Mouse (Mus musculus) left cerebral cortex, adult 18-20 months (tissue): Measurements from ENCODE around the gene Plekha5. TPM values are rescaled to one million over a fixed set of nuclear protein-coding genes. Genes with fewer than 3 reads are reported as not detected.
"Not testable (repeated sequence)": the region's sequence is repeated elsewhere in the genome, so short reads cannot be mapped to it uniquely, and the experiment has no call there.

Source experiments
- DNase-seq, 2 experiments: peaks; one replicate each; pipeline ENCODE4 v3.0.0; 2021 to 2022; ENCODE audit warnings: low spot score in 2 of 2, mixed read lengths in 1 of 2
- total RNA-seq, 2 experiments: library from RNA; stranded (reverse); gene quantifications; 2 replicates each; pipeline ENCODE4 v1.2.3; 2021

Plekha5 gene
- total RNA-seq, 2 experiments from 2014 or later, result 110 to 111 TPM

DNA sequence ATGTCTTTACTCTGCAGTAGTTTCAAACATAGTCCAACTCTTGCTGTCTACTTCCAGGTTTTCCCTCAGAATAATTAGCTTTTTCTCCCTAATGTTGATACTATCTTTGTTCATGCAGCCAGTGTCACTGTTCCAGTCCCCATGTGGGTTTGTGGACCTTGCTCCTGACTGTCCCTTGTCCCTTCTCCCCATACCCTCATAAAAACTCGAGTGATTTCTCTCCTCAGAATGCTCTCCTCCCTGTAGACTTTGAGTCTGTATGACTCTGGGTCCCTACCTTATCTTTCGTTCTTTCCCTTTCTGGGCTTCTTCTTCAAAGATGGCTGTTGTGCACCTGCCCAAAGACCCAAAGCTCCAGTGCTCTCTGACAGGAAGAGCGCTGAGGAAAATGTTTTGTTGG, 64.8 kb downstream of the Plekha5 start:
- no peak for DNase-seq

DNA sequence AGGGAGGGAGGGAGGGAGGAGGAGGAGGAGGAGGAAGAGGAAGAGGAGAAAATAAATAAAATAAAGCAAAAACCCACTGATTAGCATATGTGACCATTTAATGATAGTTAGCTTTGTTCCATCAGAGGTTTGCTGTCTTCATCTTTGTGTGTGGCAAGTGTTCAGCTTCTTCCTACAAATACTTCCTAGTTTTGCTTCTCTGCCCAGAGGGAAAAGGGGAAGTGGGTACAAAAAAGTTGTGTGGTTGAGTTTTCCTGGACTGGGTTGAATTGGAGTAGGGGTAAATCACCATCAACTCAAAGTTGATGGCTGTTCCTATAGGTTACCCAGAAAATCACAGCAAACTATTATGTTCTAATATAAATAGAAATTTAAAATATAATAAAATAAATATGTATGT, 65.7 kb downstream of the Plekha5 start:
- DNase-seq, result no peak

DNA sequence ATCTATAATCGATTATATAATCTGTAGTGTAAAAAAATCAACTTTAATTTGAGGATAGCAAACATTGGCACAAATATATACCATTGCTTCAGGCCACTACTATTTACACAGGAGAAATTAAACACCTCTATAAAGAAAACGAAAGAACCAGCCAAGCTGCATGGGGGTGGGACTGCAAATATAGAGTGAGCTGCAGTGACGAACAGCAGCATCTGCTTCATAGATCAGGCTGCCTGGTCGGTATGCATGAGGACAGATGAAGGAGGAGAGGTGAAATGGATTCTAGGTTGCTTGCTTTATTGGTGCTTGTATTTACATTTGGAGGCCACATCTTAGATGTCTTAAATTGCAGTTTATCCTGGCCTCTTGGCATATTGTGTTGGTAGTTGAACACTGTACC, 66.4 kb downstream of the Plekha5 start:
- peak in 1 of 2 experiments; percentile 28 for DNase-seq

DNA sequence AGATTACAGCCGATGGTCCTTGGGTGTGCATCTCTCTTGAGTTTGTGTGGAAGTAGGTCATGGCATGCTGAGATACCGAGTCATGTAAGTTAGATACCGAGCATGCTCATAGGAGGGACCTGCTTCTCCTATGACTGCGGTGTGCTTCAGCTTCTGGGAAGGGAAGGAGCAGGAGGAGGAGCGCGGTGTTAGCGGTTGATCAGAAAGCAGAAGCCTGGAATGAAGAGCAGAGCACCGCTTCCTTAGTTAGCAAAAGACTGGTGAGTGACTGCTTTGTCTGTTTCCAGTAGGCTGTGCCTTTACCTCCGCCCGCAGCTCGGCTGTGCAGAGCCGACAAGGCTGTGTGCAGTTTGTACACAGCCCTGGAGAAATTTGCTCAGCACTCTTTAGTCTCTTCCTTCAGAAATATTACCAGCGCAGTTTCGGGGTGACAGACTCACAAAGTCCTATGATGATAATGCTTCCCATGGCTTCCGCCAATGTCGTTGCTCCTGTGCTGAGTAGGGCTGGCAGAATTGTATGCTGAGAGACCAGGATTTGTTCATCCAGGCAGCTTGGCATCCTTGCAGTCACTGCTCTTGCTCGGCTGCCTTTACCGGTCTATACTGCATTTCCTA, 67.2 kb downstream of the Plekha5 start:
- DNase-seq, result peak; percentile 27 to 44

DNA sequence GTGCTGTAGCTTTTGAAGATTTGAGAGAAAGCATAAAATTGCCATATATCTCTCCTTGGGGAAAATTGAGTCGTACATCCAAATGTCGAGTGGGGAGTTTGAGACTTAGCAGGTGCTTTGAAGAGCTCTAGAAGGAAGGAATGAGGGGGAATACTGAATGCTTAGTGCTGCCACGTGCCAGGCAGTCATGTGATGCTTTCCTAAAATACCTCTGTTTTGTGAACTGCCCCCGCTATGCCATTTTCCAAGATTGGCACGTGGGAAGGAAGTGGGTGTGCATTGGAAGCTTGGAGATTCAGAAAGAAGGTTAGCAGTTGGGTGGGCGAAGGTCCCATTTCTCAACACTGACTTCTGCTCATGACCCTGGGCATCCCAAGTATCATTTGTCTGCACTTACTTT, 68.2 kb downstream of the Plekha5 start:
- DNase-seq, result peak; percentile 59 to 60

DNA sequence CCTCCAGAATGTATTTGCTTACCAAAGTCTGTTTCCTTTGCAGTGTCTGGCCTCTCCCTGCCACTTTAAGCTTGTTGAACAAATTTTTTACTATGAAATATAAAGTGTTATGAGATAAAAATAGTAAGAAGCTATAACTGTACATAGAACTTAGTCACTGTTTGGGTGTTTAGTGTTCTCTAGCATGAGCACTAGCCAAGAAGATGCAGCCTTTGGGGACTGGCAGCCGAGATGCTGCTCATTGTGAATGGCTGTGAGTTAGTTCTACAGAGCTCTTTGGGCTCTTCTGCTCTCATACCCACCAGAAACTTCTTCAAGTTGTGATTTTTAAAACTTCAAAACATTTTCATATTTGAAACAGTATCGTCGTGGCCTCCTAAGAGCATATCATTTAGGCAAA, 74.2 kb downstream of the Plekha5 start:
- DNase-seq, result no peak

DNA sequence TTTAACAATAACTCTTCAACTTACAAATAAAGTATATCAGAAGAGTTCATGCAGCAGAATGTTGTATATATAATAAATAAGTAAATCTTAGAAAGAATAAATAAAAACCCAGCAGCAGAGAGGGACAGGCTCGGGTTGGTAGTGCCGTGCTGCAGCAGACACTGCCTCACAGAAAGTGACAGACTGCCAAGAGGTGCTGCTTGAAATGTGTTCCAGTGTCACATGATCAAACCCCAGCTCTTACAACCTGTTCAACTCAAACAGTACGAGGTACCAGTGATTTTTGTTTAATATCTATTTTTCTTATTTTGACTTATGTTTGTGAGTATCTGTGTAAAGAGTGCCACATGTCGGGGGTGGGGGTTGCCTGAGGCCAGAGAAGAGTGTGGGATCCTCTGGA, 75.1 kb downstream of the Plekha5 start:
- DNase-seq, result no peak

DNA sequence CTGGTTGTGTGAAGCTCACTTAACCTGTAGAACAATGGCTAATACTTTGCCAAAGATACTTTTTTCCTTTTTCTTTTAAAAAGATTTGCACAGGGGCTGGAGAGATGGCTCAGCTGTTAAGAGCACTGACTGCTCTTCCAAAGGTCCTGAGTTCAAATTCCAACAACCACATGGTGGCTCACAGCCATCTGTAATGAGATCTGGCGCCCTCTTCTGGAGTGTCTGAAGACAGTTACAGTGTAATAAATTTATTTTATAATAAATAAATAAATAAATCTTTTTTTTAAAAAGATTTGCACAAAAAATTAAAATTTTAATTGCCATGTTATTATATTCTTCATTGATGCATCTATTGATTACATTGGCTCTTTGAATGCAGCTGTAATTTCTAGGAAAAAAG, 77.0 kb downstream of the Plekha5 start:
- DNase-seq, result not testable (repeated sequence)

DNA sequence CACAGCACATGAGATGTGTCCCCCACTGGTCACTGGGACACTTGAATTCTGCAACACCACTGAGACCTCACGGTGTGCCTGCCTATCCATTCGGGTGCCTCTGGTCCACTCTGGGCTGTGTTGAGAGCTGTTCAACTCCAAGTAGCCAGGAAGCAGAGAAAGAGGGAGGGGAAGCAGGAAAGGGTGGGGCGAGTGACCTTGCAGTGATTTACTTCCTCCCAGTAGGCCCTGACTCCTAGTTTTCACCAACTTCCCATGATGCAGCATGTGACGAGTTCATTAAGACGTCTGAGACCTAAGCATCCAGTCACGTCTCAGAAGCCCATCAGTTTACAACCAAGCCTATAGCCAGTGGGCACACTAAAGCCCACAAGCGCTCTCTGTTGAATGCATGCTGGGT, 78.0 kb downstream of the Plekha5 start:
- DNase-seq, result no peak

DNA sequence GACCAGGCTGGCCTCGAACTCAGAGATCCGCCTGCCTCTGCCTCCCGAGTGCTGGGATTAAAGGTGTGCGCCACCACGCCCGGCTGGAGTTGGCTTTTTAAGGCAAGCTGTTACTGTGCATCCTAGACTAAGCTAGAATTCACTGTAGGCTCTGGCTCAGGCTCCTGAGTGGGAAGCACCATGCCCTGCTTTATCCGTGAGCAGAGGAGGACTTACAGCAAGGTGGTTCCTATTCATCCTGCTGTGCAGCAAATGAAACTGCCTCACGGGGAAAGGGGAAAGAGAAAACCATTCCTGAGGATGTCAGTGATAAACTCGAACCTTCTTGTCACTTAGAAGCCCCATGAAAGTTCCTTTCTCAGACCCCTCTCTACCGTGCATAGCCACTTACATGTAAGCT, 80.9 kb downstream of the Plekha5 start:
- no peak for DNase-seq

DNA sequence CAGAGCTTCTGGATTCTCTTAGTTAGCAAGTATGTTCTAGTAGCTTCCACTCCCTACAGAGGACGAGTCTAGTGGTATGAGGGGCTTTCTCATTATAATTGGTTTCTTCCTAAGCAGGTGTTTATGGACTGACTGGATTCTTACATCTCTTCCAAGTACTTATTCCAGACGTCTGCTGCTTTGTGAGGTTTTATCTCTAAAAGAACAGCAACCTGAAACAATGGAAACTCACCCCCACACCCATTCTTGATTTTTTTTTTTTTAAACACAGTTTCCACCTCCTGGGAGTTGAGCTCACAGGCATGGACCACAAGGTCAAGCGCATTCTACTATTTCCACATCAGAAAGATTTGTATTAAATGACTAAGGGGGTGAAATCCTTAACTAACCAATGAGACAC, 83.8 kb downstream of the Plekha5 start:
- DNase-seq, result no peak

DNA sequence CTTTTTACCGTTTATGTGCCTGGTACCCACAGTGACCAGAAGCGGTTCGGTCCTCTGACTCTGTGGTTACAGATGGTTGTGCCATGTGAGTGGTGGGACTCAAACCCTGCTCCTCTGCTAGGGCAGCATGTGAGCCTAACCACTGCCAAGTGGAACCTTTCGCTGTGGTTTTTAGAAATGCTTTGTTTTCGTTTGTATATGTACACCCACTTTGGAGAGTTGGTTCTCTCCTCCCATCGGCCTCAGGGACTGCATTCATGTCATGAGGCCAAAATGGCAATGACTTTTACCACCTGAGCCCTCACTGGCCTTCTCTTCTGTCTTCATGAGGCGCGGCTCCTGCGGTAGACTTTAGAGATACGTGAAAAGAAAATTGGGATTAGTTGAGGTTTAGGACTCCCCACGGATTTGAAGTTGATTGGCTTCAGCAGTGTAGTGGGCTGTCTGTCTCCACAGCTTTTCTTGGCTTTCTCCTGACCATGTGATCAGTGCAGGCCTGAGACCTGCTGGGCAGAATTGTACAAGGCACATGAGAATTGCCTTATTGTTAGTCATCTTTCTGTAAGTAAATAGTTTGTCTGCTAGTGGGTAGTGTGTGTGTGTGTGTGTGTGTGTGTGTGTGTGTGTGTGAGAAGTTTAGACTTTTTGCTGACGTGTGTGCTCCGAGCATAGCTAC, 84.8 kb downstream of the Plekha5 start:
- DNase-seq, result no peak

DNA sequence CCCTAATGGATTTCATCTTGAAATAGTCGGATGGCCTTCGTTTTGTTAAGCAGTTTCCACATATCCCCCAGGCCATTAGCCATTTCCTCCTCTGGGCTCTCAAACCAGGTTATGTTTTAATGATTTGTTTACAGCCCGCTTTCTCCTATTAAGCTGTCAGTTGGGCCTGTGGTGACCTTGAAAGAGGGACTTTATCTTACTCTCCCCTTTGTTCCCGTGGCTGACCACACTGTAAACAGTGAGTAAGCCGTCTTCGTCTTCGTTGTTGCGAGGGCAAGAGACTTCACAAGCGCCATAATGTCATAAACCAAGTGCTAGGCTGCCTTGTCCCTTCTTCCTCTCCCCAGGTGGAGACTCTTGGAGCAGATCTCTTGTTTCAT, 85.3 kb downstream of the Plekha5 start:
- DNase-seq, result no peak

DNA sequence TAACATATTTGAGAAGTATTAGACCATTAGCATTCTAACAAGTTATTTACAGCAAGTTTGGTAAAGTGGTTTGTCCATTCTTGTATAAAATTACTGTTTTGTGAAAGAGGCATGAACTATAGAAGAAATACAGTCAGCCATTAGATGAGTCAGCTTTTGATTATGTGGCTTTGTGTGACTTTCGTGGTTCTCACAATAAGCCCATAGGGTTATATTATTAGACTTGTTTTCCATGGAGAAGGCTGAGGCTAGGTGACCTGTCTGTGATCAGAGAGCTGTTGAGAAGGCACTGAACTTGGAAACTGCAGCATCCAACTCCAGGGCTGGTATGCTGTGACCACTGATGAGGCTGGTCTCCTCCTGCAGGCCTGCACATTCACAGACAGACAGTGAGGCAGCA, 88.2 kb downstream of the Plekha5 start:
- DNase-seq, result no peak

DNA sequence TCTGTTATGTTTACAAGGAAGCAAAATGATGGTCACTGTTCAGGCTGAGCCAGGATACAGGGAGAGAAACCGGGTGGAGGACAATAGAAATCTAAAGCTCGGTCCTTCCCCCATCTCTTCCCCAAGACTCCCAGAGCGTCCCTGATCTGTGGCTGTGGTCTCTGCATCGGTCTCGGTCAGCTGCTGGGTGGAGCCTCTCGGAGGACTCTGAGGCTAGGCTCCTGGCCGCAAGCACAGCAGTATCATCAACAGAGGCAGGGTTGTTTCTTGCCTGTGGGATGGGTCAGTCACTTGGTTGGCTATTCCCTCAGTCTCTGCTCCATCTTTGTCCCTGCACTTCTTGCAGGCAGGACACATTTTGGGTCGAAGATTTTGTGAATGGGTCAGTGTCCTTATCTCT, 88.6 kb downstream of the Plekha5 start:
- no peak for DNase-seq

DNA sequence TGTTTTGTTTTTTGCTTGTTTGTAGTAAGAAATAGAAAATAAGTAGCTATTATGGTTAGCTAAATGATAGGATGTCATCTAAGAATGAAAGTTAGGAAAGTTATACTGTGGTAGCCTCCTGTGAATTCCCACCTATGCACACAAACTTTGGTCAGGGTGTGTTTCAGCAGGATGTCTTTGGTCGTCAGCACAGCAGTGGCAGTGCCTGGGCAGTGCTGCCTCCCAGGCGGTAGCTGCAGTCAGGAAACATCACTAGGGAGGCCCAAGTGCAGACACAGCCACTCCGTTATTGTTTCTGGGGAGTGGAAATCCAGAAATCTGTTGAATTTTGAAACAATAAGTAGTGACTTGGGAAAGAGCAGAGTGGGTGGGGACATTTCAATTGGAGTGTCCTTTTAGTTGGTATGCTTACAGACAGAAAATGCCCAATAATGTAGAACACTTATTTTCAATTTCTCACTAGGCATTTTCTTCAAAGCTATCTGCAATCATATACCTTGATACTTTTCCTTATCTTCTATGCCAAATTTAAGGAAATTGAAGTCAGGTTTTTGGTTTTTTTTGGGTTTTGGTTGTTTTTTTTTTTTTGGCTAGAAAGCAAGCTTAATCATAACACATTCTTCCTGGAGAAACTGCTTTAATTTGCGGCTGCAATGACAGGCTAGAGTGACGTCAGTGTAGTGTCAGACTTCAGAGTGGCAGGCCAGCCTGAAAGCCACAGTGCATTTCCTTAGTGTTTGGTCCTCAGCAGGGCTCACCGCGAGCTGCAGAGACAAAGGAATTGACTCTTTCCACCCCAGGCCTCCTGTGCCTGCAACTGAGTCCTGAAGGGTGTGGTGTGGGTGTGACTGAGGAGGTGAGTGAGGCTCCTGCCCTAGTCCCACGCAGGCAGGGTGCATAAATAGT, 90.6 kb downstream of the Plekha5 start:
- peak in 1 of 2 experiments; percentile 32 for DNase-seq

DNA sequence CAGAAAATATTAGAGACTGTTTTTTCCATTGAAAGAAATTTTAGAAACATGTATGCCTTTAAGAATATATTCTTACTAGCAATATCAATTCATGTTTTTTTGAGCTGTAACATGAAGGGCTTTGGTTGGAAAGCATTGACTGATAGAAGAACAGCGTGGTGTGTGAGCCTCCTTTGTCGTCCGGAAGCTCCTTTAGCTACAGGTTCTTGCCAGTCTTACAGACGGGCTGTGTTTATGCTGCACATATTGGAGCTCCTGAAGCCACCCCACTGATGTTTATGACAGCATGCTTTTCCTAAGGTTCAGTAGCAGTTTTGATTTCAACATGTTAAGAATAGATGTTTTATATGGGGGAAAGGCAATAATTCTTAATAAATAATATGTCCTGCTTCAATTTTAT, 91.7 kb downstream of the Plekha5 start:
- no peak for DNase-seq

DNA sequence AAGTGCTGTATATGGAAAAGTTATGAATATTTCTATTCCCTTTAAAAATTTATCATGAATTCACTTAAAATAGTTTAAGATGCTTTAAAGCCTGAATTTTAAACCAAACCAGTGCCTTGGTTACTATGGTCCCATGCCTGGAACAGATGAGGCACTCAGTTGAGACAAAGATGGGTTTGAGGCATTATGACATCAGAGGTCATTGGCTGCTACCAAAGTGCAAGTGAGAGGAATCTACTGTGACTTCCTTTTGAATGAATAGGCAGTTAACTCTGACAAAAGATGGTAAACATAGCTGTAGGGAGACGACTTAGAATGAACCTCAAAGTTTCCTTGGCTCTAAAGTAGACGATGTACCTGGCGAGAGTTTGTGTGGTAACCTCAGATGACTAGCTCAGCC, 92.3 kb downstream of the Plekha5 start:
- no peak for DNase-seq

DNA sequence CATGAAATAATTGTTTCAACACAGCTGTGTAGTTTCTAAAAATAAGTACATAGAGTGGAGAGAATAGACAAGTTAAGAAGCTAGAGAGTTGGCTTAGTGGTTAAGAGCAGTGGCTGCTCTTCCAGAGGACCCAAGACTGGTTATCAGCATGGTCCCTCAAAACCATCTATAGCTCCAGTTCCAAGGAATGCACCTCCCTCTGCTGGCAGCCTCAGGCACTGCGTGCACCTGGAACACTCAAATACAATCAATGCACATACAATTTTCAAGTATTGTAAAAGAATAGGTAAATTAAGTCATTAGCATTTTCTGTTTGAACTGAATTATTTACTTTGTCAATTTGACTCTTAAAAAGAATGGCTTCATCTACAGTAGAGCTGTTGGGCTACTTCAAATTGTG, 93.3 kb downstream of the Plekha5 start:
- peak in 1 of 2 experiments; percentile 30 for DNase-seq

DNA sequence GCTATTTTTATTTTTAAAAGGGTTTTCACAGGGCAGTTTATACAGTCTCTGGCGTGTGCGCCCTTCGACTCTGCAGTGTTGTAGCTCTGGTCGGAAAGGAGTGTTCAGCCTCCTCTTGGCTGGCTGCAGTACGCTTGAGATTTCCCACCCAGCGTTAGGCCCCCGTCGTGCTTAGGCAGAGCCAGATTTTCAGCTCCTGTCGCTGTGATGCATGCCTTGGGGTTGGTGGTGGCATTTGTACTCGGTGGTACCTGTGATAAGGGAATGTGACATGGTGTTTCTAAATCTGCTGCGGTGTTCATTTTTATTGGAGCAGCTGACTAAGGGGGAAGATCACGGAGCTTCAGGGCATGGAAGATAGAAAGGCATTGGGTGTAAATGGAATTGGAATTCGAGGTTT, 95.2 kb downstream of the Plekha5 start:
- no peak for DNase-seq

DNA sequence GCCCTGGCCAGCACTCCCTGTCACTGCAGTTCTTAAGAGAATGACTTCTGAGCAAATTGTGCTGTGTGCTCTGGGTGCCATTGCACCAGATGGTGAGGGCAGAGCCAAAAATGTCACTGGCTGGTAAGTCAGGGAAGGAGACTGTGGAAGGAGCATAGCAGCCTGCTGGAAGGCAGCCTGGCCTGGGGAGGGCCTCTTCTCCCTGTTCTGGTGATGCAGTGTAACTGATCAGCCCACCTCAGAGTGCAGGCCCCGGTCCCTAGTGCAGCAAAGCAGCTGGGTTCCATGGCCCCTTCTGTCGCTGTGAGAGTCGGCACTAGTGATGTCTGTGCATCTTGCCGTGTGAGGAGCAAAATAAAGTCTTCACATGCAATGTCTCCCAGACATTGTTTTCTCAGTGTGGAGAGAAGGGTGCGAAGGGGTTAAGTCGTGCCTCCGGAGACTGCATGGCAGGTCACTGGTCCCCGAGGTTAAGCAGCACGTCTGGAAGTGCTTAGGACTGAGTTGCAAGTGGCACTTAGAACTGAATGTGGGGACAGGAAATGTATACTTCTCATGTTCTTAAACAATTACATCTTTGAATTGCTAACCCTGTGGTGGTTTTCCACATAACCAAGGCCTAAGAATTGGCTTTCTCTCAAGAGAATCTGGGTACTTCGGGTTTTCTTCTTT, 95.8 kb downstream of the Plekha5 start:
- peak in 1 of 2 experiments; percentile 45 for DNase-seq

DNA sequence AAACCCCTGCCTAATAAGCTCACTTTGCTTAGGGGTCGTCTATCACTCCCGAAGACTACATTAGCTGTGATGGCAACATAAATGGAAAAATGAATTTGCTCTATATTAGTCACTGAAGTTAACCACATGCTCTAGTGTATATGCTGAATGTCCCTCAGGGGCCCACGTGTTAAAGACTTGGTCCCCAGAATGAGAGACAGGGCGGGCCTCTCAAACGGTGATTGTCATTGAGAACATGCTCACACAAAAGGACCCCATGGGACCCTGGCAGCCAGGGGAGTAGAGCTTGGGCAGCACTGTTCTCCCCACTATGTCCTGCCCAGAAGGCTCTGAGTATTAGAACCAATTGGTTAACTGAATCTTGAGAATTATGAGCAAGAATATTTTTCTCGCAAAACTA, 97.1 kb downstream of the Plekha5 start:
- DNase-seq, result no peak
